Mouse (Mus musculus): ENCODE results near the gene Pla1a. TPM values are rescaled to one million over a fixed set of nuclear protein-coding genes. Genes with fewer than 3 reads are reported as not detected.
A peak's percentile ranks its signal among the peaks of the same experiment; 100 is the strongest.

Gene Pla1a
- polyA plus RNA-seq, 1 experiment, result 1.6 TPM

- WGBS, result 9% methylated on average over 10 of the region's 10 CpGs
- DNase-seq, result peak; percentile 66 to 83
- Histone ChIP-seq H3K27ac (ENCODE audit: insufficient read depth, low read length) (no peak overlapping the region), H3K4me3 (replicated peaks; ENCODE audit: insufficient read depth, low read depth, low read length) (no peak overlapping the region), H3K27me3 (ENCODE audit: control insufficient read depth, insufficient read depth, low read length) (no peaks in the 10 kb centered on the region), H3K4me1 (ENCODE audit: control insufficient read depth, insufficient read depth, low read length) (peaks cover 8% of the 10 kb centered on the region)
- TF ChIP-seq POLR2A (IDR thresholded peaks at IDR 0.05; ENCODE audit: borderline replicate concordance, insufficient read depth, low read length), result no peak
- TF ChIP-seq CTCF (IDR thresholded peaks at IDR 0.05; ENCODE audit: borderline replicate concordance, insufficient read depth, low read depth, low read length), result no peak
These were observed 64.6 kb downstream of the Pla1a start for GRCm38 (mm10) chr16:38368336-38368735.

GRCm38 (mm10) chr16:38366231-38366630, 66.7 kb downstream of the Pla1a start:
- 97% methylated on average over 4 of the region's 4 CpGs for WGBS
- no peak for TF ChIP-seq POLR2A (IDR thresholded peaks at IDR 0.05; ENCODE audit: borderline replicate concordance, insufficient read depth, low read length)
- no peak for TF ChIP-seq CTCF (IDR thresholded peaks at IDR 0.05; ENCODE audit: borderline replicate concordance, insufficient read depth, low read depth, low read length)
- no peak for DNase-seq
- H3K27ac ChIP-seq (ENCODE audit: insufficient read depth, low read length), result no peak overlapping the region
- no peaks in the 10 kb centered on the region for H3K27me3 ChIP-seq (ENCODE audit: control insufficient read depth, insufficient read depth, low read length)
- no peak overlapping the region for H3K4me3 ChIP-seq (replicated peaks; ENCODE audit: insufficient read depth, low read depth, low read length)
- peaks cover 8% of the 10 kb centered on the region for H3K4me1 ChIP-seq (ENCODE audit: control insufficient read depth, insufficient read depth, low read length)

- Histone ChIP-seq H3K27me3 (ENCODE audit: control insufficient read depth, insufficient read depth, low read length) (no peaks in the 10 kb centered on the region), H3K27ac (ENCODE audit: insufficient read depth, low read length) (no peak overlapping the region), H3K4me1 (ENCODE audit: control insufficient read depth, insufficient read depth, low read length) (peaks cover 8% of the 10 kb centered on the region), H3K4me3 (replicated peaks; ENCODE audit: insufficient read depth, low read depth, low read length) (no peak overlapping the region)
- DNase-seq, result no peak
- TF ChIP-seq POLR2A (IDR thresholded peaks at IDR 0.05; ENCODE audit: borderline replicate concordance, insufficient read depth, low read length), result no peak
- TF ChIP-seq CTCF (IDR thresholded peaks at IDR 0.05; ENCODE audit: borderline replicate concordance, insufficient read depth, low read depth, low read length), result no peak
- WGBS, result 88% methylated on average over 10 of the region's 10 CpGs
These were observed 67.6 kb downstream of the Pla1a start for GRCm38 (mm10) chr16:38365390-38365789.

DNA sequence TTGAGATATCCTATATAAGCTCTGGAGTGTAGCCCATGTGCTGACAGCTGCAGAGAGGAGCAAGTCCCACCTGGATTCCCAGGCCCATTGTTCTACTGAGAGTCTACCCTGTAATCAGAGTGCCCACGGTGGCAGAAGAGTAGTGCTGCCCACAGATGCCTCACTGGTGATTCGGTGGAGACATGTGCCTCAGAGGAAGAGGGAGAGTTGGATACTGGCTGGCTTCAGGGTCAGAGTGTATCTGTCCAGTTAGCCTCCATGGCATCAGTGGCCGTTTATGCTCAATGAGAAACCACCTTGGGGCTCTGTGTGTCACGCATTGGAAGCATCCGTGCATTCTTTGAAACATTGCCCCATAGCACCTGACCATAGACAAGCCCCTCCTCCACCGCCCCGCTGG, 69.3 kb downstream of the Pla1a start:
- Histone ChIP-seq H3K4me1 (ENCODE audit: control insufficient read depth, insufficient read depth, low read length) (peaks cover 3% of the 10 kb centered on the region), H3K4me3 (replicated peaks; ENCODE audit: insufficient read depth, low read depth, low read length) (no peak overlapping the region), H3K27ac (ENCODE audit: insufficient read depth, low read length) (no peak overlapping the region), H3K27me3 (ENCODE audit: control insufficient read depth, insufficient read depth, low read length) (no peaks in the 10 kb centered on the region)
- no peak for DNase-seq
- no peak for TF ChIP-seq CTCF (IDR thresholded peaks at IDR 0.05; ENCODE audit: borderline replicate concordance, insufficient read depth, low read depth, low read length)
- TF ChIP-seq POLR2A (IDR thresholded peaks at IDR 0.05; ENCODE audit: borderline replicate concordance, insufficient read depth, low read length), result no peak
- 85% methylated on average over 7 of the region's 7 CpGs for WGBS

- TF ChIP-seq POLR2A (IDR thresholded peaks at IDR 0.05; ENCODE audit: borderline replicate concordance, insufficient read depth, low read length), result no peak
- no peak for TF ChIP-seq CTCF (IDR thresholded peaks at IDR 0.05; ENCODE audit: borderline replicate concordance, insufficient read depth, low read depth, low read length)
- no peaks in the 10 kb centered on the region for H3K27me3 ChIP-seq (ENCODE audit: control insufficient read depth, insufficient read depth, low read length)
- H3K4me3 ChIP-seq (replicated peaks; ENCODE audit: insufficient read depth, low read depth, low read length), result no peak overlapping the region
- 95% methylated on average over 3 of the region's 3 CpGs for WGBS
- H3K27ac ChIP-seq (ENCODE audit: insufficient read depth, low read length), result no peak overlapping the region
- no peak for DNase-seq
- no peaks in the 10 kb centered on the region for H3K4me1 ChIP-seq (ENCODE audit: control insufficient read depth, insufficient read depth, low read length)
These were observed 69.7 kb downstream of the Pla1a start for GRCm38 (mm10) chr16:38363256-38363595.

DNA sequence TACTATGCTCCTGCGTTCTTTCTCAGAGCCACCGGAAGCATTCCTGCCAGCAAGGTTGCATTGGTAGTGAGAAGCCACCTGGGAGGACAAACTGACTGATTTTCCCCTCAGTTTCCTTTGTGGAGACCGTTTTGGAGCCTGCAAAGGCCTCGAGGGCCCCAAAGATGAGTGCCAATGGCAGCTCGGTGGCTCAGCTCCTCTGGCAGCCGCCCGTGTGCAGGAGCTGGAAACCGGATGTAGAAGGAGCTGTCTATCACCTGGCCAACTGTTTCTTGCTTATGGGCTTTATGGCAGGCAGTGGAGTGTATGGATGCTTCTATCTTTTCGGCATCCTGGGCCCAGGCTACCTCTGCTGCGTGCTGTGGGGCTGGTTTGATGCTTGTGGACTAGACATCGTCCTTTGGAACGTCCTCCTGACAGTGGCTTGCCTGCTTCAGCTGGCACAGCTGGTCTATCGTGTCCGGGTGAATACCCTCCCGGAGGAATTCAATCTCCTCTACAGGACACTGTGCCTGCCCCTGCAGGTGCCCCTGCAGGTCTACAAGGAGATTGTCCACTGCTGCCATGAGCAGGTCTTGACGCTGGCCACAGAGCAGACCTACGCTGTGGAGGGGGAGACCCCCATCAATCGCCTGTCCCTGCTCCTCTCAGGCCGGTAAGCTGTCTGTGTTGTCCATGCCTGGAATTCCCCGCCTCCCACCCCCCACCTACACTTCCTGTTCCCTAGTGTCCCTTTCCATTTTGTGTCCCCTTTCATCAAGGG, 70.3 kb downstream of the Pla1a start:
- TF ChIP-seq POLR2A (IDR thresholded peaks at IDR 0.05; ENCODE audit: borderline replicate concordance, insufficient read depth, low read length) (no peak), CTCF (IDR thresholded peaks at IDR 0.05; ENCODE audit: borderline replicate concordance, insufficient read depth, low read depth, low read length) (no peak)
- no peak for DNase-seq
- H3K27me3 ChIP-seq (ENCODE audit: control insufficient read depth, insufficient read depth, low read length), result no peaks in the 10 kb centered on the region
- H3K4me1 ChIP-seq (ENCODE audit: control insufficient read depth, insufficient read depth, low read length), result no peaks in the 10 kb centered on the region
- WGBS, result 61% methylated on average over 20 of the region's 20 CpGs
- H3K27ac ChIP-seq (ENCODE audit: insufficient read depth, low read length), result no peak overlapping the region
- H3K4me3 ChIP-seq (replicated peaks; ENCODE audit: insufficient read depth, low read depth, low read length), result no peak overlapping the region

- Histone ChIP-seq H3K4me3 (replicated peaks; ENCODE audit: insufficient read depth, low read depth, low read length) (no peak within 1 kb of the TSS), H3K27ac (ENCODE audit: insufficient read depth, low read length) (no peak within 1 kb of the TSS), H3K27me3 (ENCODE audit: control insufficient read depth, insufficient read depth, low read length) (no peaks in the 10 kb centered on the region), H3K4me1 (ENCODE audit: control insufficient read depth, insufficient read depth, low read length) (no peaks in the 10 kb centered on the region)
- 33% methylated on average over 10 of the region's 10 CpGs for WGBS
- no peak for DNase-seq
- TF ChIP-seq CTCF (IDR thresholded peaks at IDR 0.05; ENCODE audit: borderline replicate concordance, insufficient read depth, low read depth, low read length) (no peak), POLR2A (IDR thresholded peaks at IDR 0.05; ENCODE audit: borderline replicate concordance, insufficient read depth, low read length) (no peak)
These were observed 71.0 kb downstream of the Pla1a start, which contains the start of gene Popdc2 for GRCm38 (mm10) chr16:38361933-38362332. TSS of gene Popdc2 (plus strand) at chr16:38362209.

DNA sequence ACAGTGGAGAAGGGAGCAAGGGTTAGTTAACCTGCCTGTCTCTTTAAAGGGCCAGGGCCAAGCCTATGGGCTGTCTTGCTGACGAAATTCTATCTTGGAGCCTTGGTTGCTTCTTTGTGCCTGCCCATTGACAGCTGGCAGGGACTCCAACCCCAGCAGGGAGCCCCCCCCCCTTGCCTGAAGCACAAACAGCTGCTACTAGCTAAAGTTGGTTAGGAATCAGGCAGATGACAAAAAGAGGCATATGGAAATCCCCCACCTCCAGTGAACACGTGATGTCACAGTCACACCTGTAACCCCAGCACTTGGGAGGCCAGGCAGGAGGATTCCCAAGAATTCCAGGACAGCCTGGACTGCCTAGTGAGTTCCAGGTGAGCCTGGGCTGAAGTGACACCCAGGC, 72.6 kb downstream of the Pla1a start:
- 10% methylated on average over 2 of the region's 2 CpGs for WGBS
- Histone ChIP-seq H3K4me1 (ENCODE audit: control insufficient read depth, insufficient read depth, low read length) (no peaks in the 10 kb centered on the region), H3K4me3 (replicated peaks; ENCODE audit: insufficient read depth, low read depth, low read length) (no peak overlapping the region), H3K27me3 (ENCODE audit: control insufficient read depth, insufficient read depth, low read length) (no peaks in the 10 kb centered on the region), H3K27ac (ENCODE audit: insufficient read depth, low read length) (no peak overlapping the region)
- no peak for DNase-seq
- TF ChIP-seq POLR2A (IDR thresholded peaks at IDR 0.05; ENCODE audit: borderline replicate concordance, insufficient read depth, low read length) (no peak), CTCF (IDR thresholded peaks at IDR 0.05; ENCODE audit: borderline replicate concordance, insufficient read depth, low read depth, low read length) (no peak)

Data from cerebellum, adult 2 months (tissue).